Mouse (Mus musculus) left cerebral cortex, postnatal 4 days (tissue): Measurements from ENCODE around the gene Siva1. TPM values are rescaled to one million over a fixed set of nuclear protein-coding genes. Genes with fewer than 3 reads are reported as not detected.
A peak's percentile ranks its signal among the peaks of the same experiment; 100 is the strongest.

Source experiments
- DNase-seq: peaks from one replicate; pipeline ENCODE4 v3.0.0-alpha.2; 2022
- intact Hi-C: fragments of 180-260 bp; cut with DNase I; formaldehyde crosslinking; loops from one replicate; pipeline ENCODE4 v1.15.1; 2025
- total RNA-seq, 2 experiments: library from RNA; stranded (reverse); gene quantifications; 2 replicates each; pipeline ENCODE4 v1.2.3; 2021

The Siva1 gene
- total RNA-seq, 2 experiments from 2014 or later = 25.3 to 25.9 TPM

- no peak for DNase-seq
- intact Hi-C loops = loop anchor here (5.0 kb wide), 1 partner anchor 68 kb away; no protein-coding TSS in a partner anchor
These were observed 24.0 kb upstream of the Siva1 start for GRCm38 (mm10) chr12:112620354-112621061.

GRCm38 (mm10) chr12:112621900-112622299 is 22.6 kb upstream of the Siva1 start:
- intact Hi-C loops = loop anchor here (5.0 kb wide), 1 partner anchor 70 kb away; no protein-coding TSS in a partner anchor
- no peak for DNase-seq

- intact Hi-C loops = loop anchor here (5.0 kb wide), 1 partner anchor 71 kb away; no protein-coding TSS in a partner anchor
- DNase-seq = peak; percentile 70
These were observed 20.7 kb upstream of the Siva1 start for GRCm38 (mm10) chr12:112623742-112624141.

GRCm38 (mm10) chr12:112625700-112626099 is 18.8 kb upstream of the Siva1 start:
- no peak for DNase-seq

GRCm38 (mm10) chr12:112626455-112626854 is 18.0 kb upstream of the Siva1 start:
- intact Hi-C loops = no loop called here
- no peak for DNase-seq

More at GRCm38 (mm10) chr12:112625700-112626099, 18.8 kb upstream of the Siva1 start:
- intact Hi-C loops = no loop called here

GRCm38 (mm10) chr12:112627097-112627881 is 17.2 kb upstream of the Siva1 start:
- no peak for DNase-seq
- intact Hi-C loops = no loop called here

GRCm38 (mm10) chr12:112628197-112628596 is 16.3 kb upstream of the Siva1 start:
- DNase-seq = no peak
- intact Hi-C loops = no loop called here

GRCm38 (mm10) chr12:112628928-112629721 is 15.4 kb upstream of the Siva1 start:
- intact Hi-C loops = no loop called here
- DNase-seq = no peak

- no peak for DNase-seq
- intact Hi-C loops = no loop called here
These were observed 14.4 kb upstream of the Siva1 start for GRCm38 (mm10) chr12:112630029-112630428.

GRCm38 (mm10) chr12:112630796-112631195 is 13.7 kb upstream of the Siva1 start:
- intact Hi-C loops = no loop called here
- no peak for DNase-seq

GRCm38 (mm10) chr12:112631472-112631871 is 13.0 kb upstream of the Siva1 start:
- DNase-seq = no peak
- intact Hi-C loops = no loop called here

GRCm38 (mm10) chr12:112632084-112632777 is 12.2 kb upstream of the Siva1 start:
- intact Hi-C loops = no loop called here
- DNase-seq = no peak

GRCm38 (mm10) chr12:112632907-112633306 is 11.6 kb upstream of the Siva1 start:
- intact Hi-C loops = no loop called here
- no peak for DNase-seq

GRCm38 (mm10) chr12:112633686-112634085 is 10.8 kb upstream of the Siva1 start:
- intact Hi-C loops = no loop called here
- DNase-seq = no peak

- DNase-seq = no peak
- intact Hi-C loops = no loop called here
These were observed 5.0 kb upstream of the Siva1 start for GRCm38 (mm10) chr12:112639526-112639925.

- intact Hi-C loops = no loop called here
- DNase-seq = no peak
These were observed 1.4 kb upstream of the Siva1 start for GRCm38 (mm10) chr12:112643126-112643525.

- DNase-seq = peak; percentile 54
These were observed 502 bp downstream of the Siva1 start for GRCm38 (mm10) chr12:112644855-112645506.

GRCm38 (mm10) chr12:112646139-112646538 is 1.7 kb downstream of the Siva1 start:
- intact Hi-C loops = no loop called here
- DNase-seq = no peak

More at GRCm38 (mm10) chr12:112644855-112645506, 502 bp downstream of the Siva1 start:
- intact Hi-C loops = no loop called here

- intact Hi-C loops = no loop called here
- no peak for DNase-seq
These were observed 3.6 kb downstream of the Siva1 start for GRCm38 (mm10) chr12:112648081-112648480.
